ENCODE assay signal across 13 mouse cellular contexts in the genomic region with DNA sequence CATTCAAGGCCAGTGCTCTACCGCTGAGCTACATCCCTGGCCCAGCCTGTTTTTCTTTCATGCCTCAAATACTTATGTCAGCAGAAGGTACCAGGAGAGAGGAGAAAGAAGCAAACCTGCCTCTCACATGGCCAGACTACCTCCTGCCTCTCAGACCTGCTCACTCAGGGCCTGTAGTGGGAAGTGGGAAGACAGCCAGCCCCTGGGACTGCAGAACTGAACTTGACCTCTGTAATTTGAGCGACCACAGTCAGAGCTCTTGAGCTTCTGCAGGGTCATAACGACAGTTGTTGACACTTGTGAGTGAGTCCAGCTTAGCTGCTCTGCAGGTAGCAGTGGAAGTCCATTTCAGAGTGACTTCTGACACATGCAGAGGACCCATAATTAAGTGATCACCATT. TPM values are rescaled to one million over a fixed set of nuclear protein-coding genes. Genes with fewer than 3 reads are reported as not detected.
DNase-seq lines count a peak whose midpoint lies in the region; ATAC-seq lines count a peak whose summit lies in the region.
"Had no signal": no experiment of that assay in that cellular context is flagged by ENCODE, and none has a peak within 500 bp of the region (broad histone marks: within the 10 kb centered on the region; RNA-seq: fewer than 3 reads in every experiment).

No protein-coding gene starts in this region.

- DNase-seq in adrenal gland, postnatal 10 days: peak; percentile 39
- DNase-seq in adrenal gland, adult (ENCODE audit: inconsistent age in 2 of 2, low spot score in 1 of 2): no peak
- DNase-seq in midbrain, embryonic 11.5 days (ENCODE audit: low spot score, missing footprints): peak; percentile 64
- peak; percentile 43 for DNase-seq in kidney, postnatal 10 days
- DNase-seq in skeletal muscle tissue, adult 2 months (ENCODE audit: low read depth, low spot score): peak; percentile 88
- DNase-seq in thymus, postnatal 36 days: no peak
- DNase-seq: cerebellum, postnatal 14 days; forebrain, postnatal 0 days had no signal

- ATAC-seq in midbrain, embryonic 11.5 days (ENCODE audit: low FRiP score): no peak
- no peak for ATAC-seq in midbrain, embryonic 13.5 days
- no peak for ATAC-seq in hindbrain, embryonic 16.5 days
- ATAC-seq: forebrain, postnatal 0 days had no signal

- no peak overlapping the region for H3K9ac ChIP-seq in midbrain, embryonic 11.5 days (ENCODE audit: low read length)
- no peak overlapping the region for H3K9ac ChIP-seq in midbrain, embryonic 13.5 days (replicated peaks)
- no peak overlapping the region for H3K9ac ChIP-seq in hindbrain, embryonic 16.5 days (ENCODE audit: low read depth, low read length)
- H3K9ac ChIP-seq: embryonic facial prominence, embryonic 15.5 days; forebrain, postnatal 0 days had no signal

- no peaks in the 10 kb centered on the region for H3K27me3 ChIP-seq in midbrain, embryonic 11.5 days (ENCODE audit: control insufficient read depth, insufficient read depth, low read length)
- H3K27me3 ChIP-seq in midbrain, embryonic 13.5 days: no peaks in the 10 kb centered on the region
- H3K27me3 ChIP-seq in hindbrain, embryonic 16.5 days (replicated peaks; ENCODE audit: control insufficient read depth, insufficient read depth, low read length): no peaks in the 10 kb centered on the region
- H3K27me3 ChIP-seq: embryonic facial prominence, embryonic 15.5 days had no signal

- H3K36me3 ChIP-seq in midbrain, embryonic 11.5 days (ENCODE audit: control insufficient read depth, insufficient read depth, low read length): no peaks in the 10 kb centered on the region
- no peaks in the 10 kb centered on the region for H3K36me3 ChIP-seq in midbrain, embryonic 13.5 days
- no peaks in the 10 kb centered on the region for H3K36me3 ChIP-seq in hindbrain, embryonic 16.5 days (ENCODE audit: control insufficient read depth, insufficient read depth, low read length)
- H3K36me3 ChIP-seq: embryonic facial prominence, embryonic 15.5 days had no signal

- H3K9me3 ChIP-seq in midbrain, embryonic 11.5 days (ENCODE audit: control insufficient read depth, low read length): no peaks in the 10 kb centered on the region
- no peaks in the 10 kb centered on the region for H3K9me3 ChIP-seq in midbrain, embryonic 13.5 days
- H3K9me3 ChIP-seq in hindbrain, embryonic 16.5 days (ENCODE audit: control insufficient read depth, low read length): no peaks in the 10 kb centered on the region
- H3K9me3 ChIP-seq: embryonic facial prominence, embryonic 15.5 days had no signal

- no peak overlapping the region for H3K4me3 ChIP-seq in midbrain, embryonic 11.5 days (ENCODE audit: low read depth, low read length)
- no peak overlapping the region for H3K4me3 ChIP-seq in midbrain, embryonic 13.5 days (replicated peaks)
- no peak overlapping the region for H3K4me3 ChIP-seq in hindbrain, embryonic 16.5 days (ENCODE audit: low read length)
- H3K4me3 ChIP-seq: embryonic facial prominence, embryonic 15.5 days had no signal

- 68% methylated on average over 3 of the region's 3 CpGs for WGBS in midbrain, embryonic 11.5 days
- 65% methylated on average over 3 of the region's 3 CpGs for WGBS in midbrain, embryonic 13.5 days
- WGBS in hindbrain, embryonic 16.5 days: 64% methylated on average over 3 of the region's 3 CpGs

- no peaks in the 10 kb centered on the region for H3K4me1 ChIP-seq in midbrain, embryonic 11.5 days (ENCODE audit: control insufficient read depth, insufficient read depth, low read length)
- no peaks in the 10 kb centered on the region for H3K4me1 ChIP-seq in midbrain, embryonic 13.5 days (replicated peaks)
- H3K4me1 ChIP-seq in hindbrain, embryonic 16.5 days (ENCODE audit: control insufficient read depth, insufficient read depth, low read depth, low read length): no peaks in the 10 kb centered on the region
- H3K4me1 ChIP-seq: embryonic facial prominence, embryonic 15.5 days had no signal

- no peak overlapping the region for H3K27ac ChIP-seq in midbrain, embryonic 11.5 days (ENCODE audit: low read depth, low read length)
- H3K27ac ChIP-seq in midbrain, embryonic 13.5 days: no peak overlapping the region
- no peak overlapping the region for H3K27ac ChIP-seq in hindbrain, embryonic 16.5 days (ENCODE audit: low read depth, low read length)
- H3K27ac ChIP-seq: embryonic facial prominence, embryonic 15.5 days had no signal

- H3K4me2 ChIP-seq in midbrain, embryonic 11.5 days: no peak overlapping the region
- no peak overlapping the region for H3K4me2 ChIP-seq in midbrain, embryonic 13.5 days (replicated peaks)
- H3K4me2 ChIP-seq in hindbrain, embryonic 16.5 days (ENCODE audit: low read length): no peak overlapping the region
- H3K4me2 ChIP-seq: embryonic facial prominence, embryonic 15.5 days had no signal

RNA-seq across cellular contexts. Expression of a gene that starts 15.0 kb away (rescaled TPM):
- total RNA-seq in adrenal gland, postnatal 10 days (2021): 10 to 100 TPM; 20.3 to 29.6 TPM
- polyA plus RNA-seq in midbrain, embryonic 11.5 days (2014; fragmentation: Nextera tagmentation; extraction: Ambion mirVana): not detected in 2 replicates
- polyA plus RNA-seq in midbrain, embryonic 13.5 days (2015; fragmentation: Nextera tagmentation; extraction: Ambion mirVana): 0.15 and 0.22 TPM in 2 replicates
- 0.28 and 0.46 TPM in 2 replicates for polyA plus RNA-seq in hindbrain, embryonic 16.5 days (2015; fragmentation: Nextera tagmentation; extraction: Ambion mirVana)
- total RNA-seq: hematopoietic stem cell, adult 5-6 weeks; liver, adult 2 months had no signal
- polyA plus RNA-seq: liver, adult 2 months had no signal

RNA-seq across cellular contexts. Expression of a gene that starts 20.3 kb away (rescaled TPM):
- total RNA-seq in adrenal gland, postnatal 10 days (2021): under 1 TPM in 1 of 2 experiments, not detected in 1; 0.39 TPM
- not detected in 2 replicates for polyA plus RNA-seq in midbrain, embryonic 11.5 days (2014; fragmentation: Nextera tagmentation; extraction: Ambion mirVana)
- polyA plus RNA-seq in midbrain, embryonic 13.5 days (2015; fragmentation: Nextera tagmentation; extraction: Ambion mirVana): not detected in 2 replicates
- 0.15 TPM in 1 of 2 replicates, not detected in the other for polyA plus RNA-seq in hindbrain, embryonic 16.5 days (2015; fragmentation: Nextera tagmentation; extraction: Ambion mirVana)
- total RNA-seq: forebrain, postnatal 0 days; hematopoietic stem cell, adult 5-6 weeks; liver, adult 2 months had no signal
- polyA plus RNA-seq: liver, adult 2 months had no signal

RNA-seq across cellular contexts. Expression of a gene that starts 34.8 kb away (rescaled TPM):
- total RNA-seq in adrenal gland, postnatal 10 days (2021): 10 to 100 TPM; 83.3 to 97.3 TPM
- polyA plus RNA-seq in midbrain, embryonic 11.5 days (2014; fragmentation: Nextera tagmentation; extraction: Ambion mirVana): 2.3 and 3.2 TPM in 2 replicates
- polyA plus RNA-seq in midbrain, embryonic 13.5 days (2015; fragmentation: Nextera tagmentation; extraction: Ambion mirVana): 1.3 and 2.6 TPM in 2 replicates
- polyA plus RNA-seq in hindbrain, embryonic 16.5 days (2015; fragmentation: Nextera tagmentation; extraction: Ambion mirVana): 6.0 and 8.6 TPM in 2 replicates

Comparison
In these comparisons a context has a peak if more than half of its experiments do, and no peak if none do; other contexts are left out.
1. DNase-seq: peak in adrenal gland, postnatal 10 days (single experiment), midbrain, embryonic 11.5 days (single experiment), kidney, postnatal 10 days (single experiment) and skeletal muscle tissue, adult 2 months (single experiment); none in adrenal gland, adult (0 of 2) and thymus, postnatal 36 days (0 of 2).